ENCODE assay signal across 12 mouse cellular contexts in genomic region chr12:51734605-51735211, GRCm38 (mm10). TPM values are rescaled to one million over a fixed set of nuclear protein-coding genes. Genes with fewer than 3 reads are reported as not detected.
A peak's percentile ranks its signal among the peaks of the same experiment; 100 is the strongest.
DNase-seq lines count a peak whose midpoint lies in the region; ATAC-seq and TF ChIP-seq lines count a peak whose summit lies in the region.
"Had no signal": no experiment of that assay in that cellular context is flagged by ENCODE, and none has a peak within 500 bp of the region (broad histone marks: within the 10 kb centered on the region; RNA-seq: fewer than 3 reads in every experiment).

No protein-coding gene starts in this region.

- WGBS in embryonic facial prominence, embryonic 14.5 days: 67% methylated on average over 14 of the region's 14 CpGs
- 85% methylated on average over 14 of the region's 14 CpGs for WGBS in embryonic facial prominence, embryonic 10.5 days
- WGBS in kidney, postnatal 0 days: 72% methylated on average over 14 of the region's 14 CpGs
- 80% methylated on average over 14 of the region's 14 CpGs for WGBS in kidney, embryonic 14.5 days
- WGBS in heart, postnatal 0 days: 62% methylated on average over 14 of the region's 14 CpGs

- H3K27ac ChIP-seq in embryonic facial prominence, embryonic 14.5 days (replicated peaks; ENCODE audit: low read depth, low read length): no peak overlapping the region
- no peak overlapping the region for H3K27ac ChIP-seq in embryonic facial prominence, embryonic 10.5 days (replicated peaks)
- H3K27ac ChIP-seq in kidney, postnatal 0 days: peak overlapping the region; percentile 40; the same call in 1 of the 2 replicates
- no peak overlapping the region for H3K27ac ChIP-seq in kidney, embryonic 14.5 days (ENCODE audit: low read depth, low read length)
- peak overlapping the region; percentile 66 for H3K27ac ChIP-seq in heart, postnatal 0 days (ENCODE audit: low read depth)

- no peaks in the 10 kb centered on the region for H3K27me3 ChIP-seq in embryonic facial prominence, embryonic 14.5 days (replicated peaks; ENCODE audit: control insufficient read depth, insufficient read depth, low read length)
- H3K27me3 ChIP-seq in embryonic facial prominence, embryonic 10.5 days (replicated peaks; ENCODE audit: low read depth, poor library complexity, severe bottlenecking): no peaks in the 10 kb centered on the region
- H3K27me3 ChIP-seq in kidney, postnatal 0 days (ENCODE audit: insufficient read depth, low read length): no peaks in the 10 kb centered on the region
- no peaks in the 10 kb centered on the region for H3K27me3 ChIP-seq in kidney, embryonic 14.5 days (ENCODE audit: control insufficient read depth, insufficient read depth, low read length)
- no peaks in the 10 kb centered on the region for H3K27me3 ChIP-seq in heart, postnatal 0 days (ENCODE audit: control insufficient read depth, insufficient read depth, low read length)
- H3K27me3 ChIP-seq in myocyte (ENCODE audit: control insufficient read depth, insufficient read depth, insufficient read length): no peaks in the 10 kb centered on the region
- H3K27me3 ChIP-seq: embryonic facial prominence, embryonic 13.5 days had no signal

- ATAC-seq in embryonic facial prominence, embryonic 14.5 days (ENCODE audit: low read depth): peak; percentile 20; the same call in 1 of the 2 replicates
- ATAC-seq in kidney, postnatal 0 days (replicated peaks; ENCODE audit: low FRiP score, low read depth): no peak
- no peak for ATAC-seq in kidney, embryonic 14.5 days (ENCODE audit: low FRiP score, low TSS enrichment)
- ATAC-seq in heart, postnatal 0 days (ENCODE audit: insufficient read depth, low read depth): no peak

- no peaks in the 10 kb centered on the region for H3K9me3 ChIP-seq in embryonic facial prominence, embryonic 14.5 days (ENCODE audit: control insufficient read depth, low read length)
- H3K9me3 ChIP-seq in embryonic facial prominence, embryonic 10.5 days: no peaks in the 10 kb centered on the region
- no peaks in the 10 kb centered on the region for H3K9me3 ChIP-seq in kidney, postnatal 0 days (replicated peaks; ENCODE audit: low read length)
- H3K9me3 ChIP-seq in kidney, embryonic 14.5 days (ENCODE audit: control insufficient read depth, low read length): no peaks in the 10 kb centered on the region
- no peaks in the 10 kb centered on the region for H3K9me3 ChIP-seq in heart, postnatal 0 days (replicated peaks; ENCODE audit: control insufficient read depth, low read length)
- H3K9me3 ChIP-seq: embryonic facial prominence, embryonic 13.5 days had no signal

- H3K4me3 ChIP-seq in embryonic facial prominence, embryonic 14.5 days (ENCODE audit: low read depth, low read length): no peak overlapping the region
- no peak overlapping the region for H3K4me3 ChIP-seq in embryonic facial prominence, embryonic 10.5 days
- H3K4me3 ChIP-seq in kidney, postnatal 0 days (replicated peaks; ENCODE audit: low read depth, low read length): no peak overlapping the region
- H3K4me3 ChIP-seq in kidney, embryonic 14.5 days (ENCODE audit: low read length): no peak overlapping the region
- no peak overlapping the region for H3K4me3 ChIP-seq in heart, postnatal 0 days (ENCODE audit: low read depth, low read length)
- H3K4me3 ChIP-seq in myocyte: no peak overlapping the region
- H3K4me3 ChIP-seq: embryonic facial prominence, embryonic 13.5 days had no signal

- no peaks in the 10 kb centered on the region for H3K36me3 ChIP-seq in embryonic facial prominence, embryonic 14.5 days (ENCODE audit: control insufficient read depth, insufficient read depth, low read length)
- H3K36me3 ChIP-seq in embryonic facial prominence, embryonic 10.5 days (replicated peaks): peaks cover 22% of the 10 kb centered on the region
- no peaks in the 10 kb centered on the region for H3K36me3 ChIP-seq in kidney, postnatal 0 days (ENCODE audit: insufficient read depth, low read length)
- H3K36me3 ChIP-seq in kidney, embryonic 14.5 days (ENCODE audit: control insufficient read depth, insufficient read depth, low read length): no peaks in the 10 kb centered on the region
- H3K36me3 ChIP-seq in heart, postnatal 0 days (replicated peaks; ENCODE audit: control insufficient read depth, insufficient read depth, low read length): no peaks in the 10 kb centered on the region
- H3K36me3 ChIP-seq in myocyte (ENCODE audit: control insufficient read depth, insufficient read depth): no peaks in the 10 kb centered on the region
- H3K36me3 ChIP-seq: embryonic facial prominence, embryonic 13.5 days had no signal

- TF ChIP-seq POLR2A in myocyte (IDR thresholded peaks at IDR 0.05; ENCODE audit: insufficient read length, low read depth): no peak

- H3K79me2 ChIP-seq in myocyte (ENCODE audit: control insufficient read depth, insufficient read depth): no peaks in the 10 kb centered on the region

- no peak overlapping the region for H3K4me2 ChIP-seq in embryonic facial prominence, embryonic 14.5 days (ENCODE audit: low read depth, low read length)
- no peak overlapping the region; the same call in 1 of the 2 replicates for H3K4me2 ChIP-seq in kidney, postnatal 0 days (ENCODE audit: low read length)
- H3K4me2 ChIP-seq in kidney, embryonic 14.5 days (replicated peaks; ENCODE audit: low read depth, low read length): no peak overlapping the region
- no peak overlapping the region for H3K4me2 ChIP-seq in heart, postnatal 0 days (ENCODE audit: low read depth, low read length)
- peak overlapping the region; percentile 67 for H3K4me2 ChIP-seq in myocyte (ENCODE audit: low read depth)
- H3K4me2 ChIP-seq: embryonic facial prominence, embryonic 13.5 days had no signal

- no peak for TF ChIP-seq CTCF in kidney, postnatal 0 days (IDR thresholded peaks at IDR 0.05; ENCODE audit: low read depth)
- no peak for TF ChIP-seq CTCF in heart, postnatal 0 days (IDR thresholded peaks at IDR 0.05; ENCODE audit: low read depth)

- H3K4me1 ChIP-seq in embryonic facial prominence, embryonic 14.5 days (ENCODE audit: control insufficient read depth, insufficient read depth, low read length): peaks cover 7% of the 10 kb centered on the region; the same call in 1 of the 2 replicates
- H3K4me1 ChIP-seq in embryonic facial prominence, embryonic 10.5 days: no peaks in the 10 kb centered on the region
- peaks cover 6% of the 10 kb centered on the region; the same call in 1 of the 2 replicates for H3K4me1 ChIP-seq in kidney, postnatal 0 days (replicated peaks; ENCODE audit: insufficient read depth, low read length)
- peaks cover 12% of the 10 kb centered on the region for H3K4me1 ChIP-seq in kidney, embryonic 14.5 days (ENCODE audit: control insufficient read depth, insufficient read depth, low read length)
- peaks cover 19% of the 10 kb centered on the region for H3K4me1 ChIP-seq in heart, postnatal 0 days (ENCODE audit: control insufficient read depth, insufficient read depth)

- no peak overlapping the region for H3K9ac ChIP-seq in embryonic facial prominence, embryonic 14.5 days (ENCODE audit: low read depth, low read length)
- no peak overlapping the region for H3K9ac ChIP-seq in kidney, postnatal 0 days (ENCODE audit: low read depth, low read length)
- H3K9ac ChIP-seq in kidney, embryonic 14.5 days (ENCODE audit: low read depth, low read length): no peak overlapping the region
- H3K9ac ChIP-seq in heart, postnatal 0 days (replicated peaks; ENCODE audit: low read depth, low read length): no peak overlapping the region
- H3K9ac ChIP-seq: embryonic facial prominence, embryonic 13.5 days had no signal

- peak; percentile 63 for DNase-seq in embryonic facial prominence, embryonic 14.5 days (ENCODE audit: low spot score)
- no peak for DNase-seq in embryonic facial prominence, embryonic 10.5 days (ENCODE audit: low spot score)
- DNase-seq in kidney, postnatal 0 days (ENCODE audit: low spot score): no peak
- no peak for DNase-seq in heart, postnatal 0 days (ENCODE audit: low spot score)
- DNase-seq in retina, embryonic 14.5 days (ENCODE audit: low spot score): no peak
- DNase-seq in right cerebral cortex, postnatal 36 days (ENCODE audit: low spot score in 2 of 2): no peak
- DNase-seq: cerebellum, postnatal 10 days; kidney, adult 11 months; thymus, adult 2 months had no signal

- no peak overlapping the region for H3ac ChIP-seq in myocyte (ENCODE audit: control insufficient read depth, insufficient read length)

- no peak for TF ChIP-seq EP300 in heart, postnatal 0 days (IDR thresholded peaks at IDR 0.05; ENCODE audit: low read depth)

TF ChIP-seq in myocyte, 11 proteins besides CTCF, POLR2A, EP300 and RAD21:
- TF ChIP-seq E2F4 (IDR thresholded peaks at IDR 0.05; ENCODE audit: insufficient read depth): no peak
- TF ChIP-seq USF1 (IDR thresholded peaks at IDR 0.05; ENCODE audit: low read depth): no peak
- no peak for TF ChIP-seq MAX (IDR thresholded peaks at IDR 0.05; ENCODE audit: low read depth)
- no peak for TF ChIP-seq SRF (IDR thresholded peaks at IDR 0.05; ENCODE audit: control insufficient read depth, insufficient read length, low read depth)
- TF ChIP-seq TCF12 (IDR thresholded peaks at IDR 0.05; ENCODE audit: insufficient read depth, poor library complexity, severe bottlenecking): no peak

RNA-seq across cellular contexts. Expression of gene Strn3, which starts 43.0 kb away (rescaled TPM):
- 68.8 and 70.2 TPM in 2 replicates for polyA plus RNA-seq in embryonic facial prominence, embryonic 14.5 days (2014; fragmentation: Nextera tagmentation; extraction: Ambion mirVana)
- 39.3 and 41.3 TPM in 2 replicates for polyA plus RNA-seq in embryonic facial prominence, embryonic 10.5 days (2016; fragmentation: Nextera tagmentation; extraction: Ambion mirVana)
- polyA plus RNA-seq in kidney, postnatal 0 days (2015; fragmentation: Nextera tagmentation; extraction: Ambion mirVana): 44.1 and 46.3 TPM in 2 replicates
- 53.6 and 60.7 TPM in 2 replicates for polyA plus RNA-seq in kidney, embryonic 14.5 days (2014; fragmentation: Nextera tagmentation; extraction: Ambion mirVana)
- 69.6 and 73.5 TPM in 2 replicates for total RNA-seq in heart, postnatal 0 days (2014; rRNA removed; ENCODE audit: low replicate concordance)
- 37.1 and 37.4 TPM in 2 replicates for polyA plus RNA-seq in heart, postnatal 0 days (2015; fragmentation: Nextera tagmentation; extraction: Ambion mirVana)
- polyA plus RNA-seq in myocyte (2012; fragmentation: generic; extraction: Trizol): 31.3 TPM

RNA-seq across cellular contexts. Expression of gene Ap4s1, which starts 43.9 kb away (rescaled TPM):
- polyA plus RNA-seq in embryonic facial prominence, embryonic 14.5 days (2014; fragmentation: Nextera tagmentation; extraction: Ambion mirVana): 29.7 and 35.8 TPM in 2 replicates
- 35.3 and 35.8 TPM in 2 replicates for polyA plus RNA-seq in embryonic facial prominence, embryonic 10.5 days (2016; fragmentation: Nextera tagmentation; extraction: Ambion mirVana)
- polyA plus RNA-seq in kidney, postnatal 0 days (2015; fragmentation: Nextera tagmentation; extraction: Ambion mirVana): 37.9 and 48.3 TPM in 2 replicates
- polyA plus RNA-seq in kidney, embryonic 14.5 days (2014; fragmentation: Nextera tagmentation; extraction: Ambion mirVana): 37.8 and 44.8 TPM in 2 replicates
- total RNA-seq in heart, postnatal 0 days (2014; rRNA removed; ENCODE audit: low replicate concordance): 25.0 and 47.9 TPM in 2 replicates
- 47.0 and 47.1 TPM in 2 replicates for polyA plus RNA-seq in heart, postnatal 0 days (2015; fragmentation: Nextera tagmentation; extraction: Ambion mirVana)
- polyA plus RNA-seq in myocyte (2012; fragmentation: generic; extraction: Trizol): 12.4 TPM

Comparison
In these comparisons a context has a peak if more than half of its experiments do, and no peak if none do; other contexts are left out.
1. H3K27ac ChIP-seq: peak in kidney, postnatal 0 days (single experiment) and heart, postnatal 0 days (single experiment); none in embryonic facial prominence, embryonic 14.5 days (single experiment), embryonic facial prominence, embryonic 10.5 days (single experiment) and kidney, embryonic 14.5 days (single experiment).